Mouse (Mus musculus): ENCODE results near the gene Eef2kmt. TPM values are rescaled to one million over a fixed set of nuclear protein-coding genes. Genes with fewer than 3 reads are reported as not detected.

Gene Eef2kmt
- 7.3 and 9.2 TPM in 2 replicates for polyA plus RNA-seq (2016; fragmentation: Nextera tagmentation; extraction: Ambion mirVana)

DNA sequence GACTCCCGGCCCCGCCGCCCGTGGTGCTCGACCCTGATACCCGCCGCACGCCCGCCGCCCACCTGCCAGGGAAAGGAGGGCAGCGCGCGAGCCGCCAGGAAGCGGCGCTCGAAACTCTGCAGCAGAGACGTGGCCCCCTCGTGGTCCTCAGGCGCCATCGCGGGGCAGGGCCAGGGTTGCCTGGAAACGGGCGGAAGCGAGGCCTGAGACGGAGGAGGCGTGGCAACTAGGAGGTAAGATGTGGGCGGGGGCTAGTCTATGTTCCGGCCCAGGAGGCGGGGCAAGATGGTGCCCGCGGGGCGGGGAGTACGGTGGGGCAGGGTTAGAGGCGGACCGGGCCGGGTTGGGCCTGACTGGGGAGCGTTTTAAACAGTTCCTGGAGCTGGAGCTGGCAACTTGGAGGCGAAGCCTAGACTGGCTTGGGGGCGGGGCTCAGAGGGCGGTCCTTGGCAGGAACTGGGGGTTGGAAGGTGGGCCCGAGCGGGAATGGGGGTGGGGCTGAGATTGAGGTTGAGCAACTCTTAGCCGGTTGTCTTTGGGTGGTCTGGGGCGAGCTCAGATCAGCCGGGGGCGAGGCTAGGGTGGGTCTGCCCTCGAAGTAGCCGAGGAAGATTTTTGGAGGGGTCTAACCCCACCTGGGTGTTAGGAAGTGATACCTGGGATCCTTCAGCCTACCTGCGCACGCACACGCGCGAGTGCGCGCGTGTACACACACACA, at the start of gene Eef2kmt:
TSS of gene Eef2kmt (minus strand) at position 205 of the 718 bp plus-strand sequence.
- ATAC-seq (ENCODE audit: low FRiP score, low read depth): peak; percentile 94
- peak within 1 kb of the TSS; percentile 57 for H3K4me3 ChIP-seq
- no peaks in the 10 kb centered on the region for H3K36me3 ChIP-seq
- 3% methylated on average over 57 of the region's 57 CpGs for WGBS
- H3K27me3 ChIP-seq (replicated peaks): no peaks in the 10 kb centered on the region
- H3K4me1 ChIP-seq: peaks cover 13% of the 10 kb centered on the region; the same call in 1 of the 2 replicates
- no peaks in the 10 kb centered on the region for H3K9me3 ChIP-seq
- H3K9ac ChIP-seq: peak within 1 kb of the TSS; percentile 59
- 0 out of 2 replicates have a peak within 1 kb of the TSS, but pooled peaks have one; percentile 16 for H3K27ac ChIP-seq
- H3K4me2 ChIP-seq (replicated peaks): peak within 1 kb of the TSS; percentile 79

DNA sequence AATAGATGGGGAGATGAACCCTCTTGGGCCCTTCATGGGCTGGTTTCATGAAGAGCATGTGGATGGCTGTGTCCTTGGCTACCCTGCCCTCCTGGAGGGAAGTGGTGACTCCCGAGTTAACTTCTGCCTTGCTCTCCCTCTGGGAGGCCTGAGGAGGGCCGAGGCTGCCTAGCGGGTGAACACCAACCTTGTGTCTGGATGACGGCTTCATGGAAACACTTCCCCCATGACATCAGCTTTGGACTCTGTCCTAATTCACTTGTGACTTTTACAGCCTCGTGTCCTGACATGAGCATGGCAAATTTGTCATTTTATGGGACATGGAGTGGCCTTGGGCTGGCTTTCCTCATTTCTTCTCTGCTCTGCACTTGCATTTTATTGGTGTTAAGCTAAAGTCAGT, 39.5 kb upstream of the Eef2kmt start:
- Histone ChIP-seq H3K4me2 (replicated peaks) (no peak overlapping the region), H3K27ac (no peak overlapping the region), H3K36me3 (no peaks in the 10 kb centered on the region), H3K27me3 (replicated peaks) (no peaks in the 10 kb centered on the region), H3K4me3 (no peak overlapping the region), H3K4me1 (no peaks in the 10 kb centered on the region), H3K9me3 (no peaks in the 10 kb centered on the region), H3K9ac (no peak overlapping the region)
- no peak for ATAC-seq (ENCODE audit: low FRiP score, low read depth)
- WGBS: 82% methylated on average over 5 of the region's 5 CpGs

DNA sequence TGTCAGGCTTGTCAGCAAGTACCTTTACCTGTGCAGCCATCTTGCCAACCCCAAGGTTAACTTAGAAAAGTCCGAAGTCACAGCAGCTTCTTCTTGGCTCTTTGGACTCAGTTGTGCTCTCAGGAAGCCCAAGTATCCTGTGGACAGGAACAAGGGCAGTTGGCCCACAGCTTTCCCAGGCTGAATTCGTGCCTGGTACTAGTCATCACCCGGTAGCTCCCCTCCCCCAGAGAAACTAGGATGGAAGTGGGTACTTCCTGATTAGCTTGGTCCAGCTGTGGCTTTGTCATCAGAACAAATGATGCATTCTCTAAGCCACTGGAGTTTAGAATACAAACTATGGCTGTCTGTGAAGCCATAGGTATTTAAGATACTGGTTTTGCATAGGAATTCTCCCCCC, 29.6 kb upstream of the Eef2kmt start:
- ATAC-seq (ENCODE audit: low FRiP score, low read depth): no peak
- H3K4me3 ChIP-seq: no peak overlapping the region
- H3K9ac ChIP-seq: no peak overlapping the region
- H3K27ac ChIP-seq: no peak overlapping the region
- no peaks in the 10 kb centered on the region for H3K9me3 ChIP-seq
- H3K27me3 ChIP-seq (replicated peaks): no peaks in the 10 kb centered on the region; the same call in 1 of the 2 replicates
- H3K36me3 ChIP-seq: no peaks in the 10 kb centered on the region
- no peak overlapping the region for H3K4me2 ChIP-seq (replicated peaks)
- no peaks in the 10 kb centered on the region for H3K4me1 ChIP-seq
- 66% methylated on average over 3 of the region's 3 CpGs for WGBS

DNA sequence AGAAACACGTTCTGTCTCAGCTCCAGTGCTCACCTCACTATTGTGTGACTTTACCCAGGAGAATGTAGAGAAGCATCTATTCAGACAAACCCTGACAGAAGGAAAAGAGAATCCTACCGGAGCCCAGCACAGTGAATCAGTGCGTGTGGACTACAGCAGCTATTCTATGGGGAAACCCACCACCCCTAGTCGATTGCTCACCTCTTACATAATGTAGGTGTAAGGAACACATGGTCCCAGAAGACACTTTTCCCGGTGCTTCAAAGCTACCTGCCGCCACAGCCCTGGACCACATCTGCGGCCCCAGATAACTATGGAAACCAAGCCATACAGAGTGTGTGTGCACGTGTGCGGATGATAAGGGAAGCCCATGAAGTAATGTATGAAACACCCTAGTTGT, 26.9 kb upstream of the Eef2kmt start:
- no peaks in the 10 kb centered on the region for H3K27me3 ChIP-seq (replicated peaks)
- no peak overlapping the region for H3K4me2 ChIP-seq (replicated peaks)
- H3K36me3 ChIP-seq: no peaks in the 10 kb centered on the region
- H3K27ac ChIP-seq: no peak overlapping the region
- ATAC-seq (ENCODE audit: low FRiP score, low read depth): no peak
- no peaks in the 10 kb centered on the region for H3K9me3 ChIP-seq
- WGBS: 92% methylated on average over 9 of the region's 9 CpGs
- H3K4me3 ChIP-seq: no peak overlapping the region
- no peaks in the 10 kb centered on the region for H3K4me1 ChIP-seq
- no peak overlapping the region for H3K9ac ChIP-seq

DNA sequence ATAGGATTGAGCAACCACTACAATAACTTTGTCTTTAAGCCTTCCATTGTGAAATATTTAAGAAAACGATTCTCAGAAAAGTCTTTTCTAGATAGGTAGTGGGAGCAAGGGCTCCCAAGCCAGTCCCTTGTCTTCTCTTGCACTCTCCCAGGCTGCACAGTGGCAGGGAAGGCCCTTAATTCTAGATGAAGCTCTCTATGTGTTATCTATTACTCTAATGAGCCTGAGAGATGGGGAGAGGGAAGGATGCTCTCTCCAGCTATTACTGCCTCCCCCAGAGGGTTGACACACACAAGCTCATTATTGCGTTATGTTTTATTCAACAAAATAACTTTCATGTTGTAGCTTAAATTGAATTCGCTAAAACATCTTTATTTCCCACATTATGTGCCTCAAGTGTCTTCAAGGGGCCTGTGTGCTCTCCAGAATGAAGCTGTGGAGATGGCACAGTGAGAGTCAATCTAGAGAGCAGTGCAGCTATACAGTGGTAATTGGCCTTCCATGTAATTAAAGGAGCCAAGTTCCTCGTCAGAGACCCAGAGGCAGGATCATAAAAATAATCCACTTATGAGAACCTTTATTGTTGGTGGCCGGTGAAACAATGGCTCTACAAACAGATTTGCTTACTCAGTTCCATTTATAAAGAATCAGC, 23.9 kb upstream of the Eef2kmt start:
- Histone ChIP-seq H3K4me3 (no peak overlapping the region), H3K36me3 (no peaks in the 10 kb centered on the region), H3K27ac (no peak overlapping the region), H3K4me2 (replicated peaks) (no peak overlapping the region), H3K9ac (no peak overlapping the region), H3K27me3 (replicated peaks) (no peaks in the 10 kb centered on the region), H3K4me1 (no peaks in the 10 kb centered on the region), H3K9me3 (no peaks in the 10 kb centered on the region)
- ATAC-seq (ENCODE audit: low FRiP score, low read depth): no peak
- 77% methylated on average over 5 of the region's 5 CpGs for WGBS

DNA sequence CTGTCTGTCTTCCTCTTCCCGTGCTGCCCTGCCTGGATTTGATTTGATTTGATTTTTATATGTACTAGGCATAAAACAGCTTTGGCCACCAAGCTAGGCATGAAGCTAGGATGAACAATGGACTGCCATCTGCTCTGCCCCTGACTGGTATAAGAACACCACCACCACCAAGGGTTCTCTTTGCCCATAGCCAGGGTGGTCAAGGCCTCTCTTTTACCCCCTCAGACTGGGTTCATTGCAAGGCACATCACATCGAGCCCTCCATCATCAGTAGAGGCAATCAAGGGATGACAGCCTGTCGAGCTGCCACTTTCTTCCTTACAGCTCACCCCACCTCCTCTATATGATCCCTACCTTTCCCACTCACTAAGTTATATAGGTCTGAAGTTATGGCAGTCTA, 16.6 kb upstream of the Eef2kmt start:
- 77% methylated on average over 3 of the region's 3 CpGs for WGBS
- H3K36me3 ChIP-seq: no peaks in the 10 kb centered on the region
- no peak overlapping the region for H3K4me3 ChIP-seq
- H3K9ac ChIP-seq: no peak overlapping the region
- H3K27ac ChIP-seq: no peak overlapping the region
- H3K4me2 ChIP-seq (replicated peaks): no peak overlapping the region
- no peak for ATAC-seq (ENCODE audit: low FRiP score, low read depth)
- no peaks in the 10 kb centered on the region for H3K27me3 ChIP-seq (replicated peaks)
- H3K9me3 ChIP-seq: no peaks in the 10 kb centered on the region
- H3K4me1 ChIP-seq: no peaks in the 10 kb centered on the region

DNA sequence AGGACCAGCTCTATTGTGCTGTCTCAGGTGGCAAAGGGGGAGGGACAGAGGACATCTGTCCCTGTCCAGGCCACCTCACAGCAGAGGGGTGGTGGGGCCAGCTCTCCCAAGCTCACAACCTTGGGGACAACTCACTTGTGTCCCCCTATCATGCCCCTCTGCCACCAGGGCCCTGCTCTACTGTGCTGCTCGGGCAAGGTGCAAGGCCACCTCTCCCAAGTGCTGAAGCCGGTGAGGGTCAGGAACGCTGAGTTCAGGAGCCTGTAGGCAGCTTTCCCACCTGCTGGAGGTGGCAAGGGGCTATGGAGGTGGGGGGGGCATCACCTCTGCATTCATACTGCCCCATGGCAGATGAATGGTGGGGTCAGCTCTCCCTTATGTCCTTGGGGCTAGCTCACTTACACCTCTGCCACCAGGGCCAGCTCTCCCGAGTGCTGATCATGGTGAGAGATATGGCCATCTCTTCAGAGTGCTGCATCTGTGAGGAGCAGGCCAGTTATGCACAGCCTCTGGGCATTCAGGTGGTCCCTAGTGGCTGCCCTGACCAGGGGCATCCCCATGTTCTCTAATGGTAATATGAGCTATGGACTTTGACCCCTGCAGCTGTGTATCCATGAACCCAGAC, 15.7 kb upstream of the Eef2kmt start:
- Histone ChIP-seq H3K27me3 (replicated peaks) (no peaks in the 10 kb centered on the region), H3K4me3 (no peak overlapping the region), H3K9ac (no peak overlapping the region), H3K27ac (no peak overlapping the region), H3K4me1 (no peaks in the 10 kb centered on the region), H3K9me3 (no peaks in the 10 kb centered on the region), H3K4me2 (replicated peaks) (no peak overlapping the region), H3K36me3 (no peaks in the 10 kb centered on the region)
- ATAC-seq (ENCODE audit: low FRiP score, low read depth): no peak
- WGBS: 86% methylated on average over 4 of the region's 4 CpGs

DNA sequence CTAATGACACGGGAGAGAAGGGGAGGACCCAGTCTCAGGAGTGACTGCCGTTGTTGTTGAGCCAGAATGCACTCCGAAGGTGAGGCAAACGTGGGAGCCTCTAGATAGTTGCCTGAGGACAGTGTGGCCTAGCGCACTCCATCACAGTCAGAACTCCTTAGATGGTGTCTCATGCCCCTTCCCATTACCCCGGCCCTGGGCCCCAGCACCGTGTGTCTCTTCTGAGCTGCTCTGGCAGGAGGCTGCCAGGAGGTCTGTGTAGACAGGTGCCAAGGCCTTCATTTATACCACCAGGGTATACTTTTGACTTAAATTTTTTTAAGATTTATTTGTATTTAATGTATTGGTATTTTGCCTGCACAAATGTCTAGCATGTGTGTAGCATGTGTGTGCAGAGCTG, 8.1 kb upstream of the Eef2kmt start:
- H3K4me1 ChIP-seq: no peaks in the 10 kb centered on the region
- WGBS: 87% methylated on average over 7 of the region's 7 CpGs

DNA sequence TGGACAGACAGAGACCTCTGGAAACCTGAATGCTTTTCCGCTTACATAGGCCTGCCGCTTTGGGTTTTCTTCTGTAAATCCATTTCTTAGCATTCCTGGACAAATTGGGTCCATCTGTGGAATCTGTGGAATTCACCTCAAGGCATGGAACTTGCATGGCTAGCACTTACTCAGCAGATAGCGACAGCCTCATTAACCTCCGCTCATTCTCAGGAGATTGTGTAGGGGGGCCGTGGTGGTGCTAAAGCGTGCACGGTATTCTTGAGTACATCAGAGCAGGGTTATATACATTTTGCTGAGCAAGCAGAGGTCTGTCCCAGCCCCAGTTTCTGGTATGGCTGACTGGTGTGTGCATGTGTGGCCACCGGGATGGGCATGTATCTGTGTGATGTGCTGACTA, 7.4 kb upstream of the Eef2kmt start:
- Histone ChIP-seq H3K4me1 (no peaks in the 10 kb centered on the region), H3K36me3 (no peaks in the 10 kb centered on the region), H3K4me2 (replicated peaks) (no peak overlapping the region), H3K27me3 (replicated peaks) (no peaks in the 10 kb centered on the region), H3K9ac (no peak overlapping the region), H3K27ac (no peak overlapping the region), H3K4me3 (no peak overlapping the region), H3K9me3 (no peaks in the 10 kb centered on the region)
- ATAC-seq (ENCODE audit: low FRiP score, low read depth): no peak
- WGBS: 86% methylated on average over 8 of the region's 8 CpGs

More for the DNA sequence above, 8.1 kb upstream of the Eef2kmt start:
- Histone ChIP-seq H3K9me3 (no peaks in the 10 kb centered on the region), H3K27ac (no peak overlapping the region), H3K27me3 (replicated peaks) (no peaks in the 10 kb centered on the region), H3K9ac (no peak overlapping the region), H3K4me3 (no peak overlapping the region), H3K4me2 (replicated peaks) (no peak overlapping the region), H3K36me3 (no peaks in the 10 kb centered on the region)
- no peak for ATAC-seq (ENCODE audit: low FRiP score, low read depth)

DNA sequence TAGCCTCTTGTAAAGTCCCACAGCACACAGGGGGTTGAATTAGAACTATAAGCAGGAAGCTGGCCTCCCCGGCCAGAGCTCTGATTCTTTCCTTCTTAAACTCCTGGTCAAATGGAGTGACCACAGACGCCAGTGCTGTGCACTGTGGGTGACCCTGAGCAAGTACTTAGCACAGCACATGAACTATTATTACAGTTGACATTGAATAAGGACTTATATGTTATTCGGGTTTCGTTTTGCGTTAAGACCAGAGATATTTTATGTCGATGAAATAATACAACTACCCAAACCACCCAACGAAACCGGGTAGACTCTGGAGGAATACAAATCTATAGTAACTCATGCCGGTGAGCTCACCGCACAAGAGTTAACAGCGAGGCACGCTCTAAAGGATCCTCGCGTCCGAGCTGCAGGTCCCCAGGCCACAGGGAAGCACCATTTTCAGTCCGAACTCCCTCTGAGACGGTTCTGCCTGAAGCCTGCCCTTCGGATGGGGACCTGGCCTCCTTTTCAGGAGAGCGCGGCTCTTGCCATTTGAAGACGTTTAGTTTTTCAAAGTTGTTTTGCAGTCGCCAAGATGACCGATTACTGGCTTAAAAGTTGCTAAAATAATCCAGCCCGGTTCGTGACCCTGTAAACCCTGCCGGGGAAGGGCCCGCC, 572 bp downstream of the Eef2kmt start:
- WGBS: 2% methylated on average over 27 of the region's 27 CpGs
- peak overlapping the region; percentile 79 for H3K4me2 ChIP-seq (replicated peaks)
- peak overlapping the region; percentile 59 for H3K9ac ChIP-seq
- 0 out of 2 replicates have a peak overlapping the region, but pooled peaks have one; percentile 16 for H3K27ac ChIP-seq
- no peaks in the 10 kb centered on the region for H3K9me3 ChIP-seq
- ATAC-seq (ENCODE audit: low FRiP score, low read depth): peak; percentile 31
- peaks cover 13% of the 10 kb centered on the region; the same call in 1 of the 2 replicates for H3K4me1 ChIP-seq
- no peaks in the 10 kb centered on the region for H3K36me3 ChIP-seq
- H3K4me3 ChIP-seq: peak overlapping the region; percentile 57
- H3K27me3 ChIP-seq (replicated peaks): no peaks in the 10 kb centered on the region

DNA sequence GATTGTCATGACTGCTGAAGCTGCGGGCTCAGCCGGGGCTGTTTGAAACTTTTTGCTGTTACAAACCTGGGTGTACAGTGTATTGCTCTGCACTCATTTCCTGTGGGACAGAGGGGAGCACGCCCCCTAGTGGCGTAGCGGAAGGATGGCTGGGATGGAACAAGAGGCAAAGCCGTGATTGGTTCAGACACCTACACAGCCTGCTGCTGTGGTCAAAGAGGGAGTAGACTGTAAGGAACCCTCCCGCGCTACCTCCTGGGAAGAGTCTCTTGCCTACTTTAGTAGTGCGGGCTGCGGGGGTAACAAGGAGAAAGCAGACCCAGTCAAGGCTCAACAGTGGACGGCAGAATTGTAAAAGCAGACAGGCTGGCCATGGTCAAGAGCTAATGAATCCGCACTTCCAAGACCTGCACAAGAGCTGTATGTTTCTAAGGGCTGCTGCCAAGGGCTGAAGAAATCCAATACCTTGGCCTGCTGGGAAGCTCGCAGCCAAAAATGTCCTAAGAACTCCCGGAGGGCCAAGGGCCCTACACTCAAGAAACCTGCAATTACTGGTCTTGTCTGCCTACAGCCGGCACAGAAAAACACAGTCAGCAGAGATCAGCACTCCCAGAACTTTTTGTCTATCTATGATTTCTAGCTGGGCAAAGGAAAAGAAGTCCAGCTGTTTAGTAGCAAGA, 1.3 kb downstream of the Eef2kmt start:
- peak overlapping the region; percentile 59; the same call in 1 of the 2 replicates for H3K9ac ChIP-seq
- WGBS: 6% methylated on average over 15 of the region's 15 CpGs
- H3K4me2 ChIP-seq (replicated peaks): peak overlapping the region; percentile 79
- no peaks in the 10 kb centered on the region for H3K36me3 ChIP-seq
- H3K27ac ChIP-seq: no peak overlapping the region
- H3K4me1 ChIP-seq: peaks cover 13% of the 10 kb centered on the region; the same call in 1 of the 2 replicates
- peak overlapping the region; percentile 57; the same call in 1 of the 2 replicates for H3K4me3 ChIP-seq
- peak; percentile 30; the same call in 1 of the 2 replicates for ATAC-seq (ENCODE audit: low FRiP score, low read depth)
- no peaks in the 10 kb centered on the region for H3K27me3 ChIP-seq (replicated peaks)
- H3K9me3 ChIP-seq: no peaks in the 10 kb centered on the region
